Mouse (Mus musculus) fibroblast of lung, adult 2 months (primary cell): ENCODE measurements around the gene Taar2.

Source experiments
- DNase-seq: peaks from one replicate; pipeline ENCODE4 v3.0.0-alpha.2; 2011; ENCODE audit warnings: low read depth

Gene Taar2

GRCm38 (mm10) chr10:23938312-23938711 is at the start of gene Taar2:
Gene Taar2 (plus strand): TSS chr10:23938572.
- DNase-seq, result no peak

- no peak for DNase-seq
These were observed 45.4 kb upstream of the Taar2 start for GRCm38 (mm10) chr10:23892987-23893386.

DNA sequence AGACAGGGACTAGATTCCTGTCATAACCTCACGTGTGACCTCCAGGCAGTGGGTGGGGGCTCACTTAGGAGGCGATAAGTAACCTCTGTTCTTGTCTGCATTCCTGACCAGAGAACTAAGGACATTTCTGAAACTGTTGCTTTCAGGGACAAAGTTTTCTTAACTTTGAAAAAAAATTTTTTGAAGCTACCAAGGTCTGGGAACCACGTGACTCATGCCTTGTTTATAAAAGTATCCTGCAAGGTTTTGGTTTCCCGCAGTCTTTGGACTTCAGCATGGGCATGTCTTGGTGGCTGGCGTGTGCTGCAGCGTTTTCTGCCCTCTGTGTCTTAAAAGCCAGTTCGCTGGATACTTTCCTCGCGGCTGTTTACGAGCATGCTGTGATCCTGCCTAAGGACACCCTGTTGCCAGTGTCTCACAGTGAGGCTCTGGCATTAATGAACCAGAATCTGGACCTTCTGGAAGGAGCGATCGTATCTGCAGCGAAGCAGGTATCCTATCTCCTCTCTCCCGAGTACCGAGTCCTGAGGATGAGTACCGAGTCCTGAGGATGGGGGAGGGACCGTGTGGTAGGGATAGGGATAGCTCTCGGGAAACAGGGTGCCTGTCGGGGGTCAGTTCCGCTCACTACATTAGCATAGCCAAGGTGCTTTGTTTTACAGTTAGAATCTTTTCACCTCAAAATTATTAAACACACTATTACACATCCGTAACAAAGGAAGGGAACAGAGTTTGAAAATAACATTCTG is 43.6 kb upstream of the Taar2 start, which contains the start of gene Vnn1:
Vnn1 (plus strand) TSS at position 88 of the 749 bp plus-strand sequence.
- peak; percentile 29 for DNase-seq

DNA sequence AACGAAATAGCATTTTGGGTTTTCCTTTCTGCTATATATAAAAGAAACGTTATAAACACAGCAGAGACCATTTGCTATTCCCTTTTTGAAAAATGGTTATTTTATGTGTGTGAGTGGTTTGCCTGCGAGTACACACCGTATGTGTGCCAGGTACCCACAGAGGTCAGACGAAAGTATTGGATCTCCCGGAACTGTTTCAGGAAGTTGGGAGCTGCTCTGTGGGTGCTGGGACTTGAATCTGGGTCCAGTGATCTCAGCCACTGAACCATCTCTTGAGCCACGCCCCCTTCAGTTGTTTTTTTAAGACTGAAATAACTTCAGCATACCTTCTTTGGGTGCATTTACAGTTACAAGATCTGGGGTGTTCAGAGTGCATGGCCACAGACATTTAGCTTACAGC is 43.0 kb upstream of the Taar2 start:
- no peak for DNase-seq

DNA sequence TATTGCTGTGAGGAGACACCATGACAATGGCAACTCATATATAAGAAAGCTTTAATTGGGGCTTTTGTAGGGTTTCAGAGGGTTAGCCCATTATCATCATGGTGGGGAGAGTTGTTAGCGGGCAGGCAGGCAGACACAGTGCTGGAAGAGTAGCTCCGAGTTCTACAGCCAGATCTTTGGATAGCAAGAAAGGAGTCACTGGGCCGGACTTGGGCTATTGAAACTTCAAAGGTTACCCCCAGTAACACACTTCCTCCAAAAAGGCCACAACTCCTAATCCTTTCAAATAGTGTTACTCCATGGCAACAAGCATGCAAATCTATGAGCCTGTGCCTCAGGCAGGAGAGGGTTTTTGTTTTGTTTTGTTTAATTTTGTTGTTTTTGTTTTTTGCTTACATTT is 37.3 kb upstream of the Taar2 start:
- DNase-seq, result no peak

DNA sequence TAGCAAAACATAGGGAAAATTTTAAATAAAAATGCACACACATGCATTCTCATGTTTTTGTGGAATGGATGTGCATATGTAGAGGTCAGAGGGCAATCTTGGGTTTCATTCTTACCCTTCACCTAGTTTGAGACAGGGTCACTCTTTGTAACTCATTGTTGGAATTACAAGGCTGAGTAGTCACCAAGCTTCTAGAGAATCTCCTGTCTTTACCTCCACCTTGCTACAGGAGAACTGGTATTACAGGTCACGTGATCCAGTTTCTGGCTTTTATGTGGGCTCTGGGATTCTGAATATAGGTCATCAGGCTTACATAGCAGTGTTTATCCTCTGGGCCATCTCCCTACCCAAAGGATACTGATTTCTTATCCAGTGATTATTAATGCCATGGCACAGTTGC is 32.7 kb upstream of the Taar2 start:
- DNase-seq, result no peak

DNA sequence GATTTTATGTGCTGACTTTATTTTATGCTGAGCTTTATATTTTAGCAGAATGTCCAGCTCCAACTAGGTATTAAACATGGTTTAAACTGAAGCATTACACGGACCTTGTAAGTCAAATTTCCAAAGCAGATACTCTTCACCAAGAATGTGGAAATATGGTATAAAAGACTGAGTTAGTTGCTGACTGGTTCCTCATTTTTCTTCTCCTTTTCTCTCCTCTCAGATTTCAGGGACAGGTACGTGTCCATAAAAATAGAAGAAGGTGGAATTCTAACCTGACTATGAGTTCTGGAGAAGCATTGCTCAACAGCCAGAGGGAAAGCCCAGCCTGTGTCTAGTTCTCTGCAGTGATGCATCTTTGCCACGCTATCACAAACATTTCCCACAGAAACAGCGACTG is 18.3 kb upstream of the Taar2 start, which contains the start of gene Taar1:
Taar1 (plus strand) TSS at position 301 of the 400 bp plus-strand sequence.
- DNase-seq, result no peak

DNA sequence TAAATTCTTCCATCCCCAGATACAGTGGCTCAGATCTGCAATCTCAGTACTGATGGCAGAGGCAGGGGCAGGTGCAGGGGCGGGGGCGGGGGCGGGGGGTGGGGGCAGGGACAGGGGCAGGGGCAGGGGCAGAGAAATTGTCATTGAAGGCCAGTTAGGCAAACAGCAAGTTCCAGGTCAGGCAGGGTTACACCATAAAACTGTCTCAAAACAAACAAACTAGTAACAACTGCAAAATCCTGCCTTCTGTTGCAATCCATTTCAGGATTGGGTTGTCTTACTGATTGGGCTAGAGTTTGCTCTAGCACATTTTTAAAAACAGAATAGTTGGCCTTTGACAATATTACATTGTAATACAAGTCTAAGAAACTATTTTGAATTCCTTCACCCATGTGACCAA is 15.9 kb upstream of the Taar2 start:
- DNase-seq, result no peak

GRCm38 (mm10) chr10:23923941-23924340 is 14.4 kb upstream of the Taar2 start:
- no peak for DNase-seq

GRCm38 (mm10) chr10:23937613-23938012 is 759 bp upstream of the Taar2 start:
- no peak for DNase-seq

- DNase-seq, result no peak
These were observed 4.1 kb downstream of the Taar2 start for GRCm38 (mm10) chr10:23942465-23942864.

GRCm38 (mm10) chr10:23948026-23948425 is 9.7 kb downstream of the Taar2 start:
- no peak for DNase-seq

DNA sequence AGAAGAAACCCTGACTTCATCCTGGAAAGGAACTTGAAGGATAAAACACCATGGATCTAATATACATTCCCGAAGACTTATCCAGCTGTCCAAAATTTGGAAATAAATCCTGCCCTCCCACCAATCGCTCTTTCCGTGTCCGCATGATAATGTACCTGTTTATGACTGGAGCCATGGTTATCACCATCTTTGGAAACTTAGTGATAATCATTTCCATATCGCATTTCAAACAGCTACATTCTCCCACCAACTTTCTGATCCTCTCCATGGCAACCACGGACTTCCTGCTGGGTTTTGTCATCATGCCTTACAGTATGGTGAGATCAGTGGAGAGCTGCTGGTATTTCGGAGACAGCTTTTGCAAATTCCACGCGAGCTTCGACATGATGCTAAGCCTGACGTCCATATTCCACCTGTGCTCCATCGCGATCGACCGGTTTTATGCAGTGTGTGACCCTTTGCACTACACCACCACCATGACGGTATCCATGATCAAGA is 11.2 kb downstream of the Taar2 start, which contains the start of gene Taar3:
Taar3 (plus strand) TSS at position 51 of the 498 bp plus-strand sequence.
- DNase-seq, result no peak

- no peak for DNase-seq
These were observed 13.3 kb downstream of the Taar2 start for GRCm38 (mm10) chr10:23951714-23952113.

DNA sequence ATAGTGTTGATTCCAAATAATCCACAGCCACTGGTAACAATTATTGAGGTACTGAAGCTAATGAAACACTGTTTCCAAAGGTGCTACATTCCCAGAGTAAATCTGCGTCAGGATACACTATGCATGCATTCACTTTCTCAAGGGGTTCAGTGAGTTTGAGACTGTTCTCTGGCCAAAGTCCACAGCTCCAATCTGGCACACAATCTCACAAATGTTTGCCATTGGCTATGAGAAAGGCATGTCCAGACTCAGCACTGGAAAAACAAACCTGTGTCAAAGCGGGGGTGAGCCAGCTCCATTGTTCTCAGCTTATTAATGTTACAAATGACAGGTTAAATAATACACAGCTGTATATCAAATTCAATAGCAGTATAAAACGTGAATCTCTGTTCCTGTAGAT is 20.7 kb downstream of the Taar2 start:
- no peak for DNase-seq

DNA sequence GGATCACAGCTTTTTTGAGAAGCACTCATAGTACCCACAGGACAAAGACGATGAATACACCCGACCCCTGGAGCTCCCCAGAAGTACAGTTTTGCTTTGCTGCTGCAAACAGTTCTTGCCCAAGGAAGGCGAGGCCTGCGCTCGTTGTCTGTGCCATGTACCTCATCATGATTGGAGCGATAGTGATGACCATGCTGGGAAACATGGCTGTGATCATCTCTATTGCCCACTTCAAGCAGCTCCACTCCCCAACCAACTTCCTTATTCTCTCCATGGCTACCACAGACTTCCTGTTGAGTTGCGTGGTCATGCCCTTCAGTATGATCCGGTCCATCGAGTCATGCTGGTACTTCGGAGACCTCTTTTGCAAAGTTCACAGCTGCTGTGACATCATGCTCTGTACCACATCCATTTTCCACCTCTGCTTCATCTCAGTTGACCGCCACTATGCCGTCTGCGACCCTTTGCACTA is 22.1 kb downstream of the Taar2 start, which contains the start of gene Taar4:
Taar4 (plus strand) TSS at position 51 of the 472 bp plus-strand sequence.
- DNase-seq, result no peak

DNA sequence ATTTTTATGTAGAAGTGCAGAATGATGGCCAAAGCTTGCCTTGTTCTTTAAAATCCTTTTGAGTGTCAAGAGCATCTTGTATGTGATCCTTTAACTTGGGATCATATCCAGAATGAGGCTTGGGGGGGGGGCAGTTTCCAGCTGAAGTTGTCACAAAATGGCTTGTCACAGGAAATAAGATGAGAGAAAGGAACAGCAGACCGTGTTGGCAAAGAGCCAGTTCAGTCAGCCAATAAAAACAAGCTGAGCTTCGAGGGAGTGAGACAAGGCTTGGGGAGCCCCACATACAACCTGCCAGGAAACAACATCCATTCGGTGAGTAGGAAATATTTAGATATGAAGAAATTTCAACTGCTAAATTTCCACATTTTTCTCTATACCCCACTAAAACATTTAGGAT is 25.1 kb downstream of the Taar2 start:
- no peak for DNase-seq

DNA sequence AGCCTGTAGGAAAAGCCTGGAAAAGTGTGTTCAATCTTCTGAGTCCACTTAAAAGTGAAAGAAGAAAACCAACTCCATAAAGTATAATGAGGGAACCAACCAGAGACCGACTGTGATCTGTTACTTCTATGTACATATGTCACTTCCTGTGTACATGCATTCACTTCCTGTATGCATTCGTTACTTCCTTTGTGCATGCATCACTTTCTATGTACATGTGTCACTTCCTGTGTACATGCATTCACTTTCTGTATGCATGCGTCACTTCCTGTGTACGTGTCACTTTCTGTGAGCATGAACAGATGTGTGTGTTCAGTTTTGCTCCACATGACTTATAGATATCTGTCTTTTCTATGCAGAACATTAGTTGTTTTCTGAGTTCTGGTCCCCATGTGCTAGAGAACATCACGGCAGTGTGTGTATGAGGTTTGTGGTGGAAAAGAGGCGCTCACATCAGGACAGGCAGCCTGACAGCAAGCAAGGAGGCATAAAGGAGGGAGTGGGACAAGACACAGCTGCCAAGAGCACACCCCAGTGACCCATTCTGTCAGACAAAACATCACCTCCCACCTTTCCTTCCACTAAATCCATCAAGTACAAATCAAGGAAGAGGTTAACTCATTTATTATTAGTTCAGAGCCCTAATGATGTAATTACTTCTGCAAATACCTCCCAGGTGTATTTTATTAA is 26.7 kb downstream of the Taar2 start:
- no peak for DNase-seq

- no peak for DNase-seq
These were observed 32.3 kb downstream of the Taar2 start, which contains the start of gene Taar5 for GRCm38 (mm10) chr10:23970656-23971165. Gene Taar5 (plus strand): TSS chr10:23970706.

DNA sequence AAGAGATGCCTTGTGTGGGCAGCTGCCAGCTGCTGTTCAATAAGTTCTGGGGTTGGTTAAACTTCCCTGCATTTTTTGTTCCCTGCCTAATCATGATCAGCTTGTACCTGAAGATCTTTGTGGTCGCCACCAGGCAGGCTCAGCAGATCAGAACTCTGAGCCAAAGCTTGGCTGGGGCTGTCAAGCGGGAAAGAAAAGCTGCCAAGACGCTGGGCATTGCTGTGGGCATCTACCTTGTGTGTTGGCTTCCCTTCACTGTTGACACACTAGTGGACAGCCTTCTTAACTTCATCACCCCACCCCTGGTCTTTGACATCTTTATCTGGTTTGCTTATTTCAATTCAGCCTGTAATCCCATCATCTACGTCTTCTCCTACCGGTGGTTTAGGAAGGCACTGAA is 32.9 kb downstream of the Taar2 start:
- no peak for DNase-seq

DNA sequence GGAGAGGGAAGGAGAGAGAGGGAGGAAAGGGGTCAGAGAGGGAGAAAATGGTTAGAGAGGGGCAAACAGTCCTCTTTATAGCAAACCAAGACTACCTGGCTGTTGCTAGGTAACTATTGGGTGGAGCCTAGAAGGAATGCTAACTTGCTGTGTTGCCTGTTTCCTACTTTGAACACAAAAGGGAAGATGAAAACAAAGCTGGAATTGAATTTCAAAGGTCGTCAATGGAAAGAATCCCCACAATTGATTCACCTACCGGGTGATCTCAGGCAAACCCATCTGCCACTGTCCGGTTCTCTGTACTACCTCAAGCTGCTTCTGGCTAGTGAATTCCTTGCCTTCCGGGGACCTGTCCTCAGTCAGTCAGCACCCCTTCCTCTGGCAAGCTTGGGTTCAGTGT is 39.6 kb downstream of the Taar2 start:
- no peak for DNase-seq

DNA sequence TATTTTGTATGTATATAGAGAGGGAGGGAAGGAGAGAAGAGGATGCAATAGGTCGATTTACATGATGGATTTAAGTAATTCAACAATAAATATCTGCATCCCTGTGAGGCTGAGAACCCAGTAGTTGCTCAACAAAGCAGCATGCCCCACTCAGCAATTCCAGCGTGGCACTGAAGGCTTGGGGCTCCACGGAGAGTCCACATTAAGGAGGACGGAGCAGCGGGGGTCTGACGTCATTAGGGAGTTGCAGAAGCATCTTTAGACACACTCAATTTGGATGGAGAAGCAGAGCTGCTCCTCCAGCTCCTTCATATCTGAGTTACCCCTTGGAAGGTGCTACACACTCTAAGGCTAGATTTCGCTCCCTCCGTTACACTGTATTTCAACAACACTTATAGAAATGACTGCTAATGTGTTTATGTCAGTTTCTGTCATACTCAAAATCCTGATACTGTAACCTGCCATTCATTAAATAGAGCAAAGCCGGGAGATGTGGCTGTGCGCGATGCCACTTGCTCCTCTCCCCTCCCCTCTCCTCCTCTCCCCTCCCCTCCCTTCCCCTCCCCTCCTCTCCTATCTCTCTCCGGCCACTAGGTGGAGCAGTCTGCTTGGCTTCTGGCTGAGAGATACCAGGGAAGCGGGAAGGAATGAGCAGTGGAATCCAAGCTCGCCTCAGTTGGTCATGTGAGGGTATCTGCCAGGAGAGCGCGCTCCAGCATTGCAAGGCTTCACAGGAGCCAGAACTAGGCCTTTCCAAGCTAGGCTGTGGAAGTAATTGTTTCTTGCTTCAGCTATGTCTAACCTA is 40.7 kb downstream of the Taar2 start:
- DNase-seq, result peak; percentile 22
